Mouse (Mus musculus) embryonic facial prominence, embryonic 10.5 days (tissue): ENCODE measurements around the gene Dhx30. TPM values are rescaled to one million over a fixed set of nuclear protein-coding genes. Genes with fewer than 3 reads are reported as not detected.
"Not testable (repeated sequence)": the region's sequence is repeated elsewhere in the genome, so short reads cannot be mapped to it uniquely, and the experiment has no call there.

ENCODE experiments used
- DNase-seq: peaks from one replicate; pipeline ENCODE4 v3.0.0-alpha.2; 2017; ENCODE audit warnings: low spot score
- H3K27ac ChIP-seq: fragments of 300-500 bp; sonication (generic); replicated peaks from 2 replicates; pipeline ENCODE4 v1.5.1; 2016; ENCODE audit warnings: mild to moderate bottlenecking
- H3K27me3 ChIP-seq: fragments of 300-500 bp; sonication (generic); replicated peaks from 2 replicates; pipeline ENCODE4 v1.6.1; 2016; ENCODE audit warnings: low read depth, mild to moderate bottlenecking; ENCODE audit not compliant: poor library complexity, severe bottlenecking
- H3K36me3 ChIP-seq: fragments of 300-500 bp; sonication (generic); replicated peaks from 2 replicates; pipeline ENCODE4 v1.6.1; 2016; ENCODE audit warnings: mild to moderate bottlenecking, moderate library complexity
- H3K4me1 ChIP-seq: fragments of 300-500 bp; sonication (generic); 2 replicates; pipeline ENCODE4 v1.6.1; 2016
- H3K4me3 ChIP-seq: fragments of 300-500 bp; sonication (generic); 2 replicates; pipeline ENCODE4 v1.5.1; 2016; ENCODE audit warnings: mild to moderate bottlenecking, moderate library complexity
- H3K9me3 ChIP-seq: fragments of 300-500 bp; sonication (generic); 2 replicates; pipeline ENCODE4 v1.6.1; 2016; ENCODE audit warnings: mild to moderate bottlenecking
- WGBS: fragments of 180-500 bp; shearing (Covaris S2); methylation state at CpG from one replicate; pipeline ENCODE4 v1.1.7; 2016; 5-methylcytosine and 5-hydroxymethylcytosine counted together
- polyA plus RNA-seq: library from polyadenylated mRNA; unstranded; fragments of >200 nt; fragmentation: Nextera tagmentation; extraction: Ambion mirVana; gene quantifications from 2 replicates; pipeline ENCODE4 v1.2.1, GENCODE M21; 2016

Dhx30 gene
- polyA plus RNA-seq, 1 experiment from 2014 or later, result 189 TPM

GRCm38 (mm10) chr9:110084201-110084964 is 33.2 kb downstream of the Dhx30 start:
- no peak for DNase-seq
- no peaks in the 10 kb centered on the region for H3K27me3 ChIP-seq
- WGBS, result 92% methylated on average over 25 of the region's 25 CpGs
- no peaks in the 10 kb centered on the region for H3K4me1 ChIP-seq
- H3K27ac ChIP-seq, result no peak overlapping the region
- peaks cover 100% of the 10 kb centered on the region for H3K36me3 ChIP-seq
- H3K9me3 ChIP-seq, result no peaks in the 10 kb centered on the region
- no peak overlapping the region for H3K4me3 ChIP-seq

- Histone ChIP-seq H3K4me1 (no peaks in the 10 kb centered on the region), H3K9me3 (no peaks in the 10 kb centered on the region), H3K36me3 (peaks cover 93% of the 10 kb centered on the region), H3K4me3 (no peak overlapping the region), H3K27me3 (no peaks in the 10 kb centered on the region), H3K27ac (no peak overlapping the region)
- DNase-seq, result no peak
- whole genome bisulfite sequencing, result 69% methylated on average over 3 of the region's 3 CpGs
These were observed 36.6 kb downstream of the Dhx30 start for GRCm38 (mm10) chr9:110081066-110081465.

GRCm38 (mm10) chr9:110076468-110076867 is 41.2 kb downstream of the Dhx30 start:
- not testable (repeated sequence) for H3K4me3 ChIP-seq, H3K4me1 ChIP-seq, DNase-seq, H3K9me3 ChIP-seq, H3K27ac ChIP-seq, H3K27me3 ChIP-seq
- peaks cover 88% of the 10 kb centered on the region for H3K36me3 ChIP-seq
- WGBS, result 74% methylated on average over 6 of the region's 7 CpGs

GRCm38 (mm10) chr9:110071843-110072242 is 45.8 kb downstream of the Dhx30 start:
- Histone ChIP-seq H3K27me3 (no peaks in the 10 kb centered on the region), H3K36me3 (peaks cover 90% of the 10 kb centered on the region), H3K9me3 (no peaks in the 10 kb centered on the region), H3K4me3 (no peak overlapping the region), H3K4me1 (no peaks in the 10 kb centered on the region), H3K27ac (no peak overlapping the region)
- 4% methylated on average over 1 of the region's 1 CpGs for WGBS
- peak; percentile 79 for DNase-seq

GRCm38 (mm10) chr9:110071011-110071410 is 46.6 kb downstream of the Dhx30 start:
- peaks cover 90% of the 10 kb centered on the region for H3K36me3 ChIP-seq
- no peaks in the 10 kb centered on the region for H3K9me3 ChIP-seq
- no peak overlapping the region for H3K4me3 ChIP-seq
- no peaks in the 10 kb centered on the region for H3K4me1 ChIP-seq
- 89% methylated on average over 4 of the region's 4 CpGs for WGBS
- DNase-seq, result no peak
- no peak overlapping the region for H3K27ac ChIP-seq
- H3K27me3 ChIP-seq, result no peaks in the 10 kb centered on the region

GRCm38 (mm10) chr9:110070358-110070757 is 47.3 kb downstream of the Dhx30 start:
- Histone ChIP-seq H3K27me3 (no peaks in the 10 kb centered on the region), H3K9me3 (no peaks in the 10 kb centered on the region), H3K27ac (no peak overlapping the region), H3K4me3 (no peak overlapping the region), H3K36me3 (peaks cover 85% of the 10 kb centered on the region), H3K4me1 (no peaks in the 10 kb centered on the region)
- 90% methylated on average over 9 of the region's 9 CpGs for WGBS
- no peak for DNase-seq

GRCm38 (mm10) chr9:110068745-110069144 is 48.9 kb downstream of the Dhx30 start:
- H3K9me3 ChIP-seq, result no peaks in the 10 kb centered on the region
- no peak overlapping the region for H3K27ac ChIP-seq
- H3K36me3 ChIP-seq, result peaks cover 82% of the 10 kb centered on the region
- WGBS, result 94% methylated on average over 6 of the region's 6 CpGs
- H3K4me3 ChIP-seq, result no peak overlapping the region
- H3K27me3 ChIP-seq, result no peaks in the 10 kb centered on the region
- H3K4me1 ChIP-seq, result no peaks in the 10 kb centered on the region
- DNase-seq, result no peak

- no peak for DNase-seq
- H3K4me3 ChIP-seq, result no peak overlapping the region
- no peaks in the 10 kb centered on the region for H3K4me1 ChIP-seq
- H3K36me3 ChIP-seq, result peaks cover 43% of the 10 kb centered on the region
- no peaks in the 10 kb centered on the region for H3K9me3 ChIP-seq
- no peak overlapping the region for H3K27ac ChIP-seq
- H3K27me3 ChIP-seq, result no peaks in the 10 kb centered on the region
These were observed 53.0 kb downstream of the Dhx30 start for GRCm38 (mm10) chr9:110064641-110065040.

GRCm38 (mm10) chr9:110062861-110063260 is 54.8 kb downstream of the Dhx30 start:
- Histone ChIP-seq H3K9me3 (no peaks in the 10 kb centered on the region), H3K4me3 (no peak overlapping the region), H3K36me3 (peaks cover 25% of the 10 kb centered on the region), H3K4me1 (no peaks in the 10 kb centered on the region), H3K27me3 (no peaks in the 10 kb centered on the region), H3K27ac (no peak overlapping the region)
- WGBS, result 91% methylated on average over 6 of the region's 6 CpGs
- no peak for DNase-seq

- Histone ChIP-seq H3K4me1 (no peaks in the 10 kb centered on the region), H3K27me3 (no peaks in the 10 kb centered on the region), H3K36me3 (peaks cover 20% of the 10 kb centered on the region), H3K27ac (no peak overlapping the region), H3K4me3 (no peak overlapping the region), H3K9me3 (no peaks in the 10 kb centered on the region)
- WGBS, result 85% methylated on average over 7 of the region's 7 CpGs
- DNase-seq, result no peak
These were observed 55.2 kb downstream of the Dhx30 start for GRCm38 (mm10) chr9:110062405-110062804.

- Histone ChIP-seq H3K27ac (no peak overlapping the region), H3K9me3 (no peaks in the 10 kb centered on the region), H3K4me3 (no peak overlapping the region), H3K36me3 (peaks cover 11% of the 10 kb centered on the region), H3K4me1 (no peaks in the 10 kb centered on the region), H3K27me3 (no peaks in the 10 kb centered on the region)
- no peak for DNase-seq
- WGBS, result 79% methylated on average over 2 of the region's 2 CpGs
These were observed 56.9 kb downstream of the Dhx30 start for GRCm38 (mm10) chr9:110060761-110061160.

- Histone ChIP-seq H3K4me1 (peaks cover 23% of the 10 kb centered on the region), H3K27me3 (no peaks in the 10 kb centered on the region), H3K4me3 (no peak overlapping the region), H3K9me3 (no peaks in the 10 kb centered on the region), H3K36me3 (no peaks in the 10 kb centered on the region; the same call in 1 of the 2 replicates), H3K27ac (no peak overlapping the region)
- WGBS, result 88% methylated on average over 1 of the region's 1 CpGs
- no peak for DNase-seq
These were observed 60.4 kb downstream of the Dhx30 start for GRCm38 (mm10) chr9:110057200-110057599.

- H3K36me3 ChIP-seq, result no peaks in the 10 kb centered on the region; the same call in 1 of the 2 replicates
- 78% methylated on average over 3 of the region's 3 CpGs for WGBS
- peaks cover 29% of the 10 kb centered on the region for H3K4me1 ChIP-seq
- DNase-seq, result no peak
- H3K4me3 ChIP-seq, result no peak overlapping the region
- no peaks in the 10 kb centered on the region for H3K9me3 ChIP-seq
- H3K27me3 ChIP-seq, result no peaks in the 10 kb centered on the region
- H3K27ac ChIP-seq, result 0 out of 2 replicates have a peak overlapping the region, but pooled peaks have one; percentile 14
These were observed 62.8 kb downstream of the Dhx30 start for GRCm38 (mm10) chr9:110054781-110055180.
